Mouse (Mus musculus) hindbrain, embryonic 11.5 days (tissue): Measurements from ENCODE around the gene Gja4. TPM values are rescaled to one million over a fixed set of nuclear protein-coding genes. Genes with fewer than 3 reads are reported as not detected.

Experiments
- ATAC-seq: fragments of 200-750 bp; cut with Nextera tagmentation; 2 replicates; pipeline ENCODE4 v1.8.0; 2017; ENCODE audit warnings: mild to moderate bottlenecking, moderate TSS enrichment, moderate library complexity; ENCODE audit not compliant: low FRiP score
- DNase-seq: peaks from one replicate; pipeline ENCODE4 v3.0.0-alpha.2; 2015; ENCODE audit warnings: low spot score
- H3K27ac ChIP-seq: fragments of 300-500 bp; sonication (generic); 2 replicates; pipeline ENCODE4 v1.5.1; 2014; ENCODE audit warnings: mild to moderate bottlenecking, low read depth, low read length
- H3K27me3 ChIP-seq: fragments of 300-500 bp; sonication (generic); 2 replicates; pipeline ENCODE4 v1.6.1; 2014; ENCODE audit warnings: mild to moderate bottlenecking, low read length, moderate library complexity, mixed read lengths; ENCODE audit not compliant: control insufficient read depth, insufficient read depth
- H3K36me3 ChIP-seq: fragments of 300-500 bp; sonication (generic); 2 replicates; pipeline ENCODE4 v1.6.1; 2014; ENCODE audit warnings: mild to moderate bottlenecking, low read length, moderate library complexity, mixed read lengths; ENCODE audit not compliant: control insufficient read depth, insufficient read depth
- H3K4me1 ChIP-seq: fragments of 300-500 bp; sonication (generic); replicated peaks from 2 replicates; pipeline ENCODE4 v1.6.1; 2014; ENCODE audit warnings: low read length, mixed read lengths; ENCODE audit not compliant: control insufficient read depth, insufficient read depth
- H3K4me2 ChIP-seq: fragments of 300-500 bp; sonication (generic); replicated peaks from 2 replicates; pipeline ENCODE4 v1.6.1; 2014; ENCODE audit warnings: mild to moderate bottlenecking, low read depth, low read length
- H3K4me3 ChIP-seq: fragments of 300-500 bp; sonication (generic); 2 replicates; pipeline ENCODE4 v1.5.1; 2014; ENCODE audit warnings: low read depth, low read length
- H3K9ac ChIP-seq: fragments of 300-500 bp; sonication (generic); 2 replicates; pipeline ENCODE4 v1.6.1; 2014; ENCODE audit warnings: low read depth, low read length
- H3K9me3 ChIP-seq: fragments of 300-500 bp; sonication (generic); 2 replicates; pipeline ENCODE4 v1.6.1; 2016; ENCODE audit warnings: low read length; ENCODE audit not compliant: control insufficient read depth
- WGBS: fragments of 180-500 bp; shearing (Covaris S2); extraction: QIAGEN DNeasy Blood & Tissue Kit; methylation state at CpG from one replicate; pipeline ENCODE4 v1.1.7; 2014; 5-methylcytosine and 5-hydroxymethylcytosine counted together
- polyA plus RNA-seq: library from polyadenylated mRNA; unstranded; fragments of >200 nt; fragmentation: Nextera tagmentation; extraction: Ambion mirVana; gene quantifications from 2 replicates; pipeline ENCODE4 v1.2.1, GENCODE M21; 2014

The Gja4 gene
- polyA plus RNA-seq, 1 experiment from 2014 or later = 14.0 TPM

DNA sequence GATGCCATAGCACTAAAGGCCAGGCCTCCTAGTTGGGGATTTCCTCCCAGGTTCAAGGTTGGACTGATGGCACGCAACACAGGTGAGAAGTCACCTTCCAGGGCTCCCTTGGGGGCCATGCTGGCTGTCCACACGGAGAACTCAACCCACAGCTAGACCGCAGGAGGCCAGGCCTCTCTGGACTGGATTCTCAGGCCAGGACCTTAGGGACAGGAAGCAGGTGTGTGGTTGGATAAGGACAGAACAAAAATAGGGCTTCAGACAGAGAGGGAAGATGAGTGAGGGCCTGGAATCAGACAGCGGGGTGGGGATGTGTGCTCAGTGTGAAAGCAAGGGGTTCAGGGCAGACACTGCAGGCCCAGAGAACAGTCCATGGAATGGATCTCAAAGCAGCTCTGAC is 26.9 kb downstream of the Gja4 start:
- no peaks in the 10 kb centered on the region for H3K36me3 ChIP-seq
- H3K27ac ChIP-seq = no peak overlapping the region
- no peak overlapping the region for H3K9ac ChIP-seq
- no peaks in the 10 kb centered on the region for H3K27me3 ChIP-seq
- no peak for ATAC-seq
- no peaks in the 10 kb centered on the region for H3K4me1 ChIP-seq
- no peak for DNase-seq
- no peaks in the 10 kb centered on the region for H3K9me3 ChIP-seq
- no peak overlapping the region for H3K4me2 ChIP-seq
- H3K4me3 ChIP-seq = no peak overlapping the region
- 82% methylated on average over 4 of the region's 4 CpGs for WGBS

DNA sequence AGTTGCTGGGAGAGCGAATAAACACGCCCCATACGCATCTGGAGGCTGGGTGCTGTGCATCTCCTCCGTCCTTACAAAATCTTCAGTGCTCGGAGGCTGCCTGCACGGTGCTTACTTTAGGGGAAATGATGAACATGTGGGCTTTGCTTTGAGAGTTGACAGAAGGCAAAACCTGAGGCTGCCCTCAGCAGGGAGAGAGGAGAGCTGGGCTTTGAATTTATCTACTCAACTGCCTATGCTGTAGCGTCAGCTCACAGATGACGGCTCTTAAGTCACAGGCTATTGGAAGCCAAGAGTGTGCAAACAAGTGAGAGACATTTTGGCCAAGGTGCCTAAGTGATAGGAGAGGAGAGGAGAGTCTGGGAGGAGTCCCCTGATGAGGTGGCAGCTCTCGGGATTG is 34.6 kb downstream of the Gja4 start:
- DNase-seq = no peak
- no peak overlapping the region for H3K9ac ChIP-seq

DNA sequence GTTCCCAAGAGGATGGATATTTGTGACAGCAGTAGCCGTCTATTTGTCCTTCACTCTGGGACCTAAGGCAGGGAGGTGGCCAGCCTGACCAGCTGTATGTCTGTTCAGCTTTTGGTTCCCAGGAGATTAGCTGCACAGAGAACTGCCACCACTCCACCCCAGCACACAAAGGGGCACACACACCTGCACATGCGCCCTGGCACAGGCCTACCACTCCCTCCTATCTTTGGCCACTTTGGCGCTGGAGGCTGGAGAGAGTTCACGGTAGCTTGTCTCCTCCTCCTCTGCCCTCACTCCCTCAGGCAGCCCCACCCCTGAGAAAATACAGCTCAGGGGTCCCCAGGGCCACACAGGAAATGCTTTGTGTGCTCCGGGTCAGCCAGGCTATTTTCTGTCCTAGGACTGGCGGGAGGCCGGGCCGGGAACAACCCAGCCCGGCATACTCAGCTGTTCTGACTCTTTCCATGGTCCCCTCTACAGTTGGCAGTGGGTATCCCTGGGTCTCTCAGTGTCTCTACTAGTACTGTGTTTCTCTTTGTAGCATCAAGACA is 35.3 kb downstream of the Gja4 start:
- H3K4me3 ChIP-seq = no peak overlapping the region
- no peaks in the 10 kb centered on the region for H3K4me1 ChIP-seq
- WGBS = 43% methylated on average over 9 of the region's 9 CpGs
- no peak overlapping the region for H3K27ac ChIP-seq
- no peak for DNase-seq
- no peak overlapping the region for H3K4me2 ChIP-seq
- H3K9ac ChIP-seq = no peak overlapping the region
- H3K36me3 ChIP-seq = no peaks in the 10 kb centered on the region
- no peak for ATAC-seq
- H3K9me3 ChIP-seq = no peaks in the 10 kb centered on the region
- H3K27me3 ChIP-seq = no peaks in the 10 kb centered on the region

More for the DNA sequence above, 34.6 kb downstream of the Gja4 start:
- no peaks in the 10 kb centered on the region for H3K36me3 ChIP-seq
- H3K27me3 ChIP-seq = no peaks in the 10 kb centered on the region
- H3K27ac ChIP-seq = no peak overlapping the region
- WGBS = 82% methylated on average over 9 of the region's 9 CpGs
- no peaks in the 10 kb centered on the region for H3K9me3 ChIP-seq
- no peak overlapping the region for H3K4me2 ChIP-seq
- no peak for ATAC-seq
- H3K4me1 ChIP-seq = no peaks in the 10 kb centered on the region
- H3K4me3 ChIP-seq = no peak overlapping the region

DNA sequence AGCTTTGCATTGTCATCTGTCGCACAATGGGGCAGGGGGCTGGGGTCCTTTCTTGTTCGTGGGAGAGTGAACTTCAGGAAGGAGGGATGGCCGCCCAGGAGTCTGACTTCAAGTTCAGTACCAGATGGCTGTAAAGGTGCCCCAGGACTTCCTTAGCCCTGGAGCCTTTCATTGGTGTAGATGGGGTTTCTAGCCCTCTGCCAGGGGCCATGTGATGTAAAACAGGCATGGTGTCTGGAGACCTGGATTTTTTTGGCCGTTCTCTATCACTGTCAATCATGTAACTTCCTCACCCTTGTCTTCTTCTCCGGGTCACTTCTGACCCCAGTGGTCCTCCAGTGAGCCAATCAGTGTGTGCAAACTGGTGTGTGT is 49.7 kb downstream of the Gja4 start:
- Histone ChIP-seq H3K4me1 (no peaks in the 10 kb centered on the region), H3K27ac (no peak overlapping the region), H3K9me3 (no peaks in the 10 kb centered on the region), H3K36me3 (no peaks in the 10 kb centered on the region), H3K27me3 (no peaks in the 10 kb centered on the region), H3K9ac (no peak overlapping the region), H3K4me2 (no peak overlapping the region), H3K4me3 (no peak overlapping the region)
- 53% methylated on average over 5 of the region's 5 CpGs for WGBS
- no peak for DNase-seq
- no peak for ATAC-seq

DNA sequence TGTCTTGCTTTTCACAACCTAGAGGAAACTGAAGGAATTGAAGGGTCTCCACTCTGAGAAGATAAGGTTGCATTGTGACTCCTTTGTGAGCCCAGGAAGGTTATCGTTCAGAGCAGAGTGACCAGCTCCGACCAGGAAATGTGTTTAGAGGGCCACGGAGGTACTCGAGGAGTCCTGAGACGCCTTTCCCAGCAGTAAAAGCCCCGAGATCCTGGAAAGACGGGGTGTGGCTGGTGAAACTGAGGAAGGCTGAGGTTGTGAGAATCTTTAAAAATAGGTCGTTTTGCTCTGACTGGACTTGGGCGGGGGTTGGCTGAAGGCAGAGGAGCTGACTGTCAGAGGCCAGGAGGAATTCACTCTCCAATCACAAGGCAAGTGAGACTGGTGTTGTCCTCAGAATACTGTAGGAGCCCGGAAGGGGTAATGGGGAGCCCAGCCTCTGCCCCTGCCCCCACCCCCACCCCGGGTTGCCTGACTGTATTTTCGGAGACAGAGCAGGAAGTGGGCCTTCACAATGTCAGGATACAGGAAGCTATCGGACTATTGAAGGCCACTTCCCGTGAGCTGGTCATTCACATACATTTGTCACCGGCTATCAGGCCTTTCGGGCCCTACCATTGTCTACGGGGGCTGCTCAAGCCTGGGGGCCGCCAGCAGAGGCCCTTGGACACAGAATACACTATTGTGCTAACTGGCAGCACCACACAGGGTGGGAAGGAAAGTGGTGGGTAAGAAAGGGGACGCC is 50.2 kb downstream of the Gja4 start:
- 0 out of 2 replicates have a peak overlapping the region, but pooled peaks have one; percentile 13 for H3K27ac ChIP-seq
- no peak overlapping the region for H3K9ac ChIP-seq
- H3K9me3 ChIP-seq = no peaks in the 10 kb centered on the region
- no peaks in the 10 kb centered on the region for H3K27me3 ChIP-seq
- no peak overlapping the region for H3K4me3 ChIP-seq
- no peak overlapping the region for H3K4me2 ChIP-seq
- no peaks in the 10 kb centered on the region for H3K36me3 ChIP-seq
- no peaks in the 10 kb centered on the region for H3K4me1 ChIP-seq
- WGBS = 62% methylated on average over 19 of the region's 19 CpGs
- DNase-seq = peak; percentile 31
- ATAC-seq = no peak

DNA sequence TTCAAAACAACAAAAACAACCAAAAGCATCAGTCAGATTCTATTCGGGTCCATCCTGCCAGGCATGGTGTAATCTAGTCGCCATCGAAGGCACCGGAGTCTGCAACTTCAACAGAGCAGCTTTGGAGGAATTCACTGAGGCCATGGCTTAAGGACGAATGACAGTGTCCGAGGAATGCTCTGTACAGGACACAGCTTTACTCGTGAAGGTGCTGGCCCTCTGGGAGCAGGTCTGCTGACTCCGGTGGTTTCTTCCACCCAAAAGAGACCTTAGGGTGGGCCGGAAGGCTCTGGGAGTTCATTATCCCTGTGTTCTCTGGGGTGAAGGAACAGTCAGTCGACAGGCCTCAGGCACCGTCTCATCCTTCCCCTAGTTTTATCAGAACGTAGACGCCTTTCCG is 52.2 kb downstream of the Gja4 start:
- Histone ChIP-seq H3K4me3 (no peak overlapping the region), H3K9ac (no peak overlapping the region), H3K4me2 (no peak overlapping the region), H3K4me1 (no peaks in the 10 kb centered on the region), H3K27me3 (no peaks in the 10 kb centered on the region), H3K27ac (no peak overlapping the region), H3K9me3 (no peaks in the 10 kb centered on the region), H3K36me3 (no peaks in the 10 kb centered on the region)
- 91% methylated on average over 14 of the region's 14 CpGs for WGBS
- no peak for ATAC-seq
- no peak for DNase-seq

Other genes with a start within 250 kb of the Gja4 start
- 27.5 and 31.3 TPM in 2 replicates for gene Zmym6, start 236.7 kb downstream of the Gja4 start, polyA plus RNA-seq
- 14.0 and 14.2 TPM in 2 replicates for gene Tmem35b, start 190.3 kb downstream of the Gja4 start, polyA plus RNA-seq
- 6.7 and 7.1 TPM in 2 replicates for gene Dlgap3, start 144.8 kb downstream of the Gja4 start, polyA plus RNA-seq
- 59.3 and 59.7 TPM in 2 replicates for gene Smim12, start 70.3 kb downstream of the Gja4 start, polyA plus RNA-seq
- gene Gjb3, start 16.8 kb upstream of the Gja4 start, polyA plus RNA-seq = 0.77 and 1.7 TPM in 2 replicates
- 0.24 and 0.39 TPM in 2 replicates for gene Gjb4, start 40.0 kb upstream of the Gja4 start, polyA plus RNA-seq
- 0.66 and 0.92 TPM in 2 replicates for gene Gjb5, start 44.1 kb upstream of the Gja4 start, polyA plus RNA-seq